11 mouse cellular contexts compared by ENCODE assay signal in the genomic region with DNA sequence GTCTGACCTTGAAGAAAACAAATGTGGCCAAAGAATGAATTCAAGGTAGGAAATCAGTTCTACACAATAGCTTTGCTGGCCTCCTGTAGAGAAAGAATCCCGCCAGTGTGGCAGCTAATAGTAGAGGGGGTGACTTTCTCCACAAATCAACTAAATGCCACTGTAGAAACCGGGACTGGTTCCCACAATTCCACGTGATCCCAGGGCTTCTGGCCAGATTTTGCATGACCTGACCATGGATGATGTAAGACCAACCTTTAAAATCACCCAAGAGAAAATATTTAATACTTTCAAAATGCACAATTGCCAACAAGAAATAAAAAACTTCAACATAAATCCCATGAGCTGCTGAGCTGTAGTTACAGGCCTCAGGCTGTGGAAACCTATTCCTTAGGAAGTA. TPM values are rescaled to one million over a fixed set of nuclear protein-coding genes. Genes with fewer than 3 reads are reported as not detected.
DNase-seq lines count a peak whose midpoint lies in the region; ATAC-seq and TF ChIP-seq lines count a peak whose summit lies in the region.
"Had no signal": no experiment of that assay in that cellular context is flagged by ENCODE, and none has a peak within 500 bp of the region (broad histone marks: within the 10 kb centered on the region; RNA-seq: fewer than 3 reads in every experiment).

No protein-coding gene starts in this region.

- no peak for ATAC-seq in kidney, embryonic 16.5 days (ENCODE audit: low FRiP score, low TSS enrichment)
- no peak for ATAC-seq in liver, embryonic 13.5 days (ENCODE audit: low read depth)

- no peak overlapping the region for H3K27ac ChIP-seq in kidney, adult 2 months (ENCODE audit: insufficient read depth, low read depth, low read length)
- no peak overlapping the region for H3K27ac ChIP-seq in kidney, embryonic 16.5 days (ENCODE audit: low read length)
- no peak overlapping the region for H3K27ac ChIP-seq in liver, embryonic 13.5 days

- TF ChIP-seq CTCF in kidney, adult 2 months (conservative IDR thresholded peaks at IDR 0.05; ENCODE audit: insufficient read depth, insufficient read length, low read depth, low read length) = no peak

- no peaks in the 10 kb centered on the region for H3K9me3 ChIP-seq in kidney, embryonic 16.5 days (ENCODE audit: low read length)
- H3K9me3 ChIP-seq in liver, embryonic 13.5 days (replicated peaks) = no peaks in the 10 kb centered on the region
- H3K9me3 ChIP-seq: embryonic facial prominence, embryonic 12.5 days; limb, embryonic 12.5 days; stomach, embryonic 15.5 days had no signal

- WGBS in kidney, adult 2 months = 40% methylated on average over 3 of the region's 3 CpGs
- WGBS in kidney, embryonic 16.5 days = 65% methylated on average over 3 of the region's 3 CpGs
- WGBS in liver, embryonic 13.5 days (ENCODE audit: insufficient replicate concordance) = 76% methylated on average over 3 of the region's 3 CpGs

- H3K9ac ChIP-seq in kidney, embryonic 16.5 days (replicated peaks; ENCODE audit: low read length) = no peak overlapping the region
- H3K9ac ChIP-seq in liver, embryonic 13.5 days = no peak overlapping the region

- DNase-seq in kidney, adult 2 months = peak; percentile 74
- peak; percentile 84 to 95 for DNase-seq in adrenal gland, adult (ENCODE audit: inconsistent age in 2 of 2, low spot score in 1 of 2)
- DNase-seq in cerebellum, adult 8-10 months = peak; percentile 23
- DNase-seq in liver, embryonic 13.5 days = no peak
- no peak for DNase-seq in left cerebral cortex, postnatal 25 days (ENCODE audit: low spot score in 2 of 2)
- DNase-seq in spleen, postnatal 4 days (ENCODE audit: low spot score in 2 of 2) = no peak
- DNase-seq: midbrain, embryonic 14.5 days had no signal

- no peaks in the 10 kb centered on the region for H3K36me3 ChIP-seq in kidney, adult 2 months (ENCODE audit: control insufficient read depth, insufficient read depth, low read length)
- no peaks in the 10 kb centered on the region for H3K36me3 ChIP-seq in kidney, embryonic 16.5 days (ENCODE audit: insufficient read depth, low read length)
- no peaks in the 10 kb centered on the region for H3K36me3 ChIP-seq in liver, embryonic 13.5 days
- H3K36me3 ChIP-seq: embryonic facial prominence, embryonic 12.5 days; limb, embryonic 12.5 days; stomach, embryonic 15.5 days had no signal

- no peak overlapping the region for H3K4me2 ChIP-seq in kidney, embryonic 16.5 days (replicated peaks; ENCODE audit: low read depth, low read length)
- peak overlapping the region; percentile 92; the same call in 1 of the 2 replicates for H3K4me2 ChIP-seq in liver, embryonic 13.5 days

- no peaks in the 10 kb centered on the region for H3K27me3 ChIP-seq in kidney, adult 2 months (replicated peaks; ENCODE audit: control insufficient read depth, insufficient read depth, low read length)
- no peaks in the 10 kb centered on the region for H3K27me3 ChIP-seq in kidney, embryonic 16.5 days (ENCODE audit: insufficient read depth, low read length)
- H3K27me3 ChIP-seq in liver, embryonic 13.5 days = no peaks in the 10 kb centered on the region
- H3K27me3 ChIP-seq: embryonic facial prominence, embryonic 12.5 days; limb, embryonic 12.5 days; stomach, embryonic 15.5 days had no signal

- H3K4me1 ChIP-seq in kidney, adult 2 months (ENCODE audit: control insufficient read depth, insufficient read depth, low read length) = peaks cover 4% of the 10 kb centered on the region; the same call in 1 of the 2 replicates
- peaks cover 13% of the 10 kb centered on the region for H3K4me1 ChIP-seq in kidney, embryonic 16.5 days (ENCODE audit: insufficient read depth, low read length)
- peaks cover 29% of the 10 kb centered on the region for H3K4me1 ChIP-seq in liver, embryonic 13.5 days (replicated peaks)

- no peak overlapping the region for H3K4me3 ChIP-seq in kidney, adult 2 months (ENCODE audit: insufficient read depth, low read depth, low read length)
- no peak overlapping the region for H3K4me3 ChIP-seq in kidney, embryonic 16.5 days (ENCODE audit: low read length)
- no peak overlapping the region for H3K4me3 ChIP-seq in liver, embryonic 13.5 days (replicated peaks)

- intact Hi-C loops in left cerebral cortex, postnatal 25 days (cut with DNase I) = no loop called here

- no peak for TF ChIP-seq POLR2A in kidney, adult 2 months (IDR thresholded peaks at IDR 0.05; ENCODE audit: low read depth, low read length)

RNA-seq across cellular contexts. Expression of a gene that starts 1.6 kb away (rescaled TPM):
- polyA plus RNA-seq in kidney, adult 2 months (2012; rRNA removed) = 18.1 and 20.5 TPM in 2 replicates
- 96.3 and 103 TPM in 2 replicates for polyA plus RNA-seq in kidney, embryonic 16.5 days (2015; fragmentation: Nextera tagmentation; extraction: Ambion mirVana)
- 57.3 and 71.1 TPM in 2 replicates for polyA plus RNA-seq in liver, embryonic 13.5 days (2015; fragmentation: Nextera tagmentation; extraction: Ambion mirVana)
- 100 to 1,000 TPM; 103 to 111 TPM for total RNA-seq in left cerebral cortex, postnatal 25 days (2021)

Comparison
In these comparisons a context has a peak if more than half of its experiments do, and no peak if none do; other contexts are left out.
1. DNase-seq: peak in kidney, adult 2 months (single experiment), adrenal gland, adult (2 of 2) and cerebellum, adult 8-10 months (single experiment); none in liver, embryonic 13.5 days (single experiment), left cerebral cortex, postnatal 25 days (0 of 2) and spleen, postnatal 4 days (0 of 2).